Mouse (Mus musculus) erythroblast, embryonic 14.5 days (primary cell): ENCODE measurements around the gene Cgrrf1. TPM values are rescaled to one million over a fixed set of nuclear protein-coding genes. Genes with fewer than 3 reads are reported as not detected.
A peak's percentile ranks its signal among the peaks of the same experiment; 100 is the strongest.
"Not testable (repeated sequence)": the region's sequence is repeated elsewhere in the genome, so short reads cannot be mapped to it uniquely, and the experiment has no call there.

ENCODE experiments used
- H3K27me3 ChIP-seq: 2 replicates; pipeline ENCODE4 v1.6.1; 2012; ENCODE audit warnings: inconsistent platforms; ENCODE audit not compliant: control insufficient read depth
- H3K36me3 ChIP-seq: 2 replicates; pipeline ENCODE4 v1.6.1; 2012; ENCODE audit warnings: mild to moderate bottlenecking, inconsistent platforms; ENCODE audit not compliant: control insufficient read depth
- H3K4me1 ChIP-seq: 2 replicates; pipeline ENCODE4 v1.6.1; 2012; ENCODE audit warnings: inconsistent platforms; ENCODE audit not compliant: control insufficient read depth
- H3K4me3 ChIP-seq: replicated peaks from 2 replicates; pipeline ENCODE3; 2012; ENCODE audit warnings: moderate library complexity, mild to moderate bottlenecking, inconsistent platforms
- H3K9me3 ChIP-seq: 2 replicates; pipeline ENCODE4 v1.6.1; 2012; ENCODE audit warnings: low read length, inconsistent platforms, mixed read lengths; ENCODE audit not compliant: control insufficient read depth
- GATA1 ChIP-seq: IDR thresholded peaks from 2 replicates; pipeline ENCODE4 v1.6.1; 2012; ENCODE audit warnings: low read length, inconsistent platforms, mixed read lengths
- TAL1 ChIP-seq: IDR thresholded peaks from 3 replicates; pipeline ENCODE4 v1.6.1; 2012; ENCODE audit warnings: low read length, inconsistent platforms, mixed read lengths
- polyA plus RNA-seq: library from polyadenylated mRNA; stranded (reverse); fragments of >175 nt; gene quantifications from 2 replicates; pipeline ENCODE4 v1.2.3, GENCODE M21; 2012

Cgrrf1 gene
- polyA plus RNA-seq, 1 experiment: 2.7 TPM

GRCm38 (mm10) chr14:46794157-46794556 lies 37.8 kb upstream of the Cgrrf1 start:
- Histone ChIP-seq H3K27me3 (no peaks in the 10 kb centered on the region), H3K36me3 (0 out of 2 replicates have a peak, but pooled peaks cover 1% of the 10 kb centered on the region), H3K4me1 (peaks cover 16% of the 10 kb centered on the region), H3K9me3 (peaks cover 1% of the 10 kb centered on the region; the same call in 1 of the 2 replicates), H3K4me3 (no peak overlapping the region)
- no peak for TF ChIP-seq TAL1
- no peak for TF ChIP-seq GATA1

- no peaks in the 10 kb centered on the region for H3K27me3 ChIP-seq
- peaks cover 18% of the 10 kb centered on the region for H3K36me3 ChIP-seq
- H3K4me3 ChIP-seq: no peak overlapping the region
- peaks cover 9% of the 10 kb centered on the region for H3K4me1 ChIP-seq
- TF ChIP-seq GATA1: no peak
- no peak for TF ChIP-seq TAL1
- peaks cover 2% of the 10 kb centered on the region; the same call in 1 of the 2 replicates for H3K9me3 ChIP-seq
Observed at GRCm38 (mm10) chr14:46800684-46801345, 31.1 kb upstream of the Cgrrf1 start.

GRCm38 (mm10) chr14:46803259-46803658 lies 28.7 kb upstream of the Cgrrf1 start:
- Histone ChIP-seq H3K9me3 (peaks cover 2% of the 10 kb centered on the region; the same call in 1 of the 2 replicates), H3K4me1 (peaks cover 9% of the 10 kb centered on the region), H3K4me3 (no peak overlapping the region), H3K27me3 (no peaks in the 10 kb centered on the region), H3K36me3 (peaks cover 31% of the 10 kb centered on the region)
- TF ChIP-seq TAL1 (no peak), GATA1 (no peak)

- peaks cover 9% of the 10 kb centered on the region for H3K4me1 ChIP-seq
Observed at GRCm38 (mm10) chr14:46803791-46804190, 28.1 kb upstream of the Cgrrf1 start.

GRCm38 (mm10) chr14:46806186-46806585 lies 25.7 kb upstream of the Cgrrf1 start:
- Histone ChIP-seq H3K4me3 (no peak overlapping the region), H3K36me3 (peaks cover 55% of the 10 kb centered on the region), H3K27me3 (no peaks in the 10 kb centered on the region), H3K9me3 (no peaks in the 10 kb centered on the region), H3K4me1 (peaks cover 3% of the 10 kb centered on the region)
- TF ChIP-seq GATA1 (no peak), TAL1 (no peak)

More at GRCm38 (mm10) chr14:46803791-46804190, 28.1 kb upstream of the Cgrrf1 start:
- Histone ChIP-seq H3K4me3 (no peak overlapping the region), H3K9me3 (peaks cover 2% of the 10 kb centered on the region; the same call in 1 of the 2 replicates), H3K27me3 (no peaks in the 10 kb centered on the region), H3K36me3 (peaks cover 35% of the 10 kb centered on the region)
- no peak for TF ChIP-seq GATA1
- TF ChIP-seq TAL1: no peak

GRCm38 (mm10) chr14:46807927-46808326 lies 24.0 kb upstream of the Cgrrf1 start:
- H3K36me3 ChIP-seq: peaks cover 71% of the 10 kb centered on the region

GRCm38 (mm10) chr14:46815640-46816039 lies 16.3 kb upstream of the Cgrrf1 start:
- no peaks in the 10 kb centered on the region for H3K27me3 ChIP-seq
- TF ChIP-seq TAL1: no peak
- TF ChIP-seq GATA1: peak; percentile 20; the same call in 1 of the 2 replicates
- H3K9me3 ChIP-seq: no peaks in the 10 kb centered on the region
- H3K36me3 ChIP-seq: peaks cover 63% of the 10 kb centered on the region
- H3K4me1 ChIP-seq: peaks cover 40% of the 10 kb centered on the region
- no peak overlapping the region for H3K4me3 ChIP-seq

More at GRCm38 (mm10) chr14:46807927-46808326, 24.0 kb upstream of the Cgrrf1 start:
- Histone ChIP-seq H3K4me3 (no peak overlapping the region), H3K9me3 (no peaks in the 10 kb centered on the region), H3K27me3 (no peaks in the 10 kb centered on the region), H3K4me1 (no peaks in the 10 kb centered on the region)
- TF ChIP-seq TAL1: no peak
- no peak for TF ChIP-seq GATA1

GRCm38 (mm10) chr14:46816916-46817622 lies 14.9 kb upstream of the Cgrrf1 start:
- no peak for TF ChIP-seq TAL1
- TF ChIP-seq GATA1: no peak
- H3K9me3 ChIP-seq: no peaks in the 10 kb centered on the region
- H3K4me1 ChIP-seq: peaks cover 53% of the 10 kb centered on the region
- H3K27me3 ChIP-seq: no peaks in the 10 kb centered on the region
- H3K4me3 ChIP-seq: no peak overlapping the region
- H3K36me3 ChIP-seq: peaks cover 50% of the 10 kb centered on the region

- no peaks in the 10 kb centered on the region for H3K27me3 ChIP-seq
- no peaks in the 10 kb centered on the region for H3K9me3 ChIP-seq
- TF ChIP-seq TAL1 (no peak), GATA1 (no peak)
- no peak overlapping the region for H3K4me3 ChIP-seq
- H3K4me1 ChIP-seq: peaks cover 65% of the 10 kb centered on the region
- H3K36me3 ChIP-seq: peaks cover 35% of the 10 kb centered on the region
Observed at GRCm38 (mm10) chr14:46818743-46819142, 13.2 kb upstream of the Cgrrf1 start.

GRCm38 (mm10) chr14:46819961-46820360 lies 12.0 kb upstream of the Cgrrf1 start:
- not testable (repeated sequence) for H3K27me3 ChIP-seq, H3K9me3 ChIP-seq, H3K4me3 ChIP-seq
- Histone ChIP-seq H3K36me3 (peaks cover 26% of the 10 kb centered on the region), H3K4me1 (peaks cover 65% of the 10 kb centered on the region)
